Mouse (Mus musculus) inflammation-experienced regulatory T-cells, adult 16 weeks (primary cell): ENCODE measurements around the gene Akt2. TPM values are rescaled to one million over a fixed set of nuclear protein-coding genes. Genes with fewer than 3 reads are reported as not detected.

Source experiments
- polyA plus RNA-seq: library from polyadenylated mRNA; unstranded; fragments of 100-300 nt; shearing (Covaris generic); gene quantifications from one replicate; pipeline ENCODE4 v1.2.1, GENCODE M21; 2017

Akt2 gene
- 111 TPM for polyA plus RNA-seq

DNA sequence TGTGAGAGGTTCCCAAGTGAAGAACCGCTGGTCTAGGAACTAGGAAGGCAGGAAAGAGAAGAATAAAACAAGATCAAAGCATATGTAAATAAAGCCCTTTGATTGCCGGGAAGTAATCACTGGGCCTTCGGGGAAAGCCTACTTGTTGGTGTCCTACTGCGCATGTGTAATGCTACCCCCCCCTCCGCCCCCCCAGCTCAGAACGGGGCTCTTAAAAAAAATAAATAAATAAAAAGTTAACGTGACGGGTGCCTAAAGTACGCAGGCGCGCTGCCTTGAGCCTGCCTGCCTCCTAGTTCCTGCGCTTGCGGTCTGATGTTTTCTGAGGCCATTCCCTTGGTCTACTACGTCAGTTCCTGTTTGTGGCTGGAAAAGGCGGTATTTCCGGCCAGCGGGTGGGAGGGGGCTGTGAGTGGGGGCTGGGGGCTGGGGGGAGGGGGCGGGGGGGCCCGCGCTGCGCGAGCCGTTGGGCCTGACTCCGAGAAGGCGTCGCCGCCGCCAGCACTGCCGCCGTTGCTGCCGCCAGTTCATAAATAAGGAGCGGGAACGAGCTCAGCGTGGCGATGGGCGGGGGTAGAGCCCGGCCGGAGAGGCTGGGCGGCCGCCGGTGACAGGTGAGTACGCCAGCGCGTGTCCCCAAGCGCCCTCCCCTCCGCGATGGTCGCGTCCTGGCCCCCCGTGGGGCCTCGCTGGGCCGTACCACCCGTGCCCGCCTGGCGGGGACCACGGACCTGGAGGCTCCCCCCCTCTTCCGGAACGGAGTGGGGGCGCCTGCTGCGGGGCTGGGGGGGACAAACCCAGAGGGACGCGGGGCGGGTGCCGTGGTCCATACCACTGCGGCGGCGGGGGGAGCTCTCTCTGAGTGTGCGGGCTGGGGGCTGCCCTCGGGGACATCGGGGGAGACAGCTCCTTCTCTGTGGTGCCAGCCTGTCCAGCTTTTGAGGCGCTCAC, at the start of gene Akt2:
Akt2 (plus strand) TSS at position 287 of the 951 bp plus-strand sequence.

DNA sequence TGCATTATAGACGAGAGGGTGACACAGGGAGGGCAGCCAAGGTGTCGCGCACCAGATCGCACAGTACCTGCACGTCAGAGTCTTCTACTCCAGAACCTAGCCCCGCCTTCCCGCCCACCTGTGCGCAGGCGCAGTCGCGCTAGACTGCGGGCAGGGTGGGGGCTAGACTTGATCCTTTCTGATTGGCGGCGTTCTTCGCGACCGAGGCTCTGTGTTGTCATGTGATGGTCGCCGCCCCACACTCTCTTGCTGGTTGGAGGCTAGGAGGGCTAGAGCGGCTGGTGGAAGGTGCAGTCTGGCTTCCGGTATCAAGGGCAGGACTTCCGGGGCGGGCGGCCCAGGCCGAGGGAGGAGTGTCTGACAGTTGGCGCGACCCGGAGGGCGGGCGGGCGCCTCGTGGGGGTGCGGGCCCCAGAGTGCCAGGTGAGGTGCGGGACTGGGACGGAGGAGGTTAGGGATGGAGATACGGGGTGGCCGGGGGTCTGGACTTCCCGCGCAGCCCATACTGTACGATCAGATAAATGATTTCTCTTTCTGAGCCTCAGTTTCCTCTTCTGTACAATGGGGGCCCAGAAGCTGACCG, 38.3 kb upstream of the Akt2 start, which contains the start of the genes Pld3 and 2310022A10Rik:
Pld3 (minus strand) TSS at position 288 of the 583 bp plus-strand sequence.
2310022A10Rik (plus strand) TSS at position 303 of the 583 bp plus-strand sequence.

DNA sequence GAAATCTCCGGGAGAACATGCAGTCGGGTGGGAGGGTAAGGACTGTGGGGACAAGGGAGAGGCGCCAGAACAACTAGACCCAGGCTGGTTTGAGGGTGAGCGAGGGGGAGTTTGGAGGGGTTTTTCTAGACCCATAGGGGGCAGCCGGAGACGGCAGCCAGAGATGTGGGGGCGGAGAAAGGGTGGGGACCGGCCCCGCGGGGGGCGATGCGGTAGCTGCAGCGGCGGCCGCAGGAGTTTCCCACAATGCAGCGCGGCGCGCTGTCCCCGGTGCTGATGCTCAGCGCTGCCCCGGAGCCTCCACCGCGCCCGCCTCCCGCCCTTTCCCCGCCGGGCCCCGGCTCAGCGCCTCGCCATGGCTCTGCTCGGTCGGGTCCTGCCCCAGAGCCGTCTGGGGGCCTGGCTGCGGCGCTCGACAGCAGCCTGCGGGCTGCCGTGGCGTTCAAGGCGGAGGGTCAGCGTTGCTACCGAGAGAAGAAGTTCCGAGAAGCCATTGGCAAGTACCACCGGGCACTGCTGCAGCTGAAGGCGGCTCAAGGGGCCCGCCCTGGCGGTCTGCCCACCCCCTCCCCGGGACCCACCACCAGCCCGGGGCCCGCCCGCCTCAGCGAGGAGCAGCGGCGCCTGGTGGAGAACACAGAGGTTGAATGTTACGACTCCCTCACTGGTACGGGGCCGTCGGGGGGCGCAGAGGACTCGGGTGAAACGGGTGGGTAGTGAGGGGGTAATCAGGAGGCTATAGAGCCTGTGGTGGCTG, 62.5 kb downstream of the Akt2 start, which contains the start of gene Ttc9b:
Ttc9b (plus strand) TSS at position 235 of the 757 bp plus-strand sequence.

DNA sequence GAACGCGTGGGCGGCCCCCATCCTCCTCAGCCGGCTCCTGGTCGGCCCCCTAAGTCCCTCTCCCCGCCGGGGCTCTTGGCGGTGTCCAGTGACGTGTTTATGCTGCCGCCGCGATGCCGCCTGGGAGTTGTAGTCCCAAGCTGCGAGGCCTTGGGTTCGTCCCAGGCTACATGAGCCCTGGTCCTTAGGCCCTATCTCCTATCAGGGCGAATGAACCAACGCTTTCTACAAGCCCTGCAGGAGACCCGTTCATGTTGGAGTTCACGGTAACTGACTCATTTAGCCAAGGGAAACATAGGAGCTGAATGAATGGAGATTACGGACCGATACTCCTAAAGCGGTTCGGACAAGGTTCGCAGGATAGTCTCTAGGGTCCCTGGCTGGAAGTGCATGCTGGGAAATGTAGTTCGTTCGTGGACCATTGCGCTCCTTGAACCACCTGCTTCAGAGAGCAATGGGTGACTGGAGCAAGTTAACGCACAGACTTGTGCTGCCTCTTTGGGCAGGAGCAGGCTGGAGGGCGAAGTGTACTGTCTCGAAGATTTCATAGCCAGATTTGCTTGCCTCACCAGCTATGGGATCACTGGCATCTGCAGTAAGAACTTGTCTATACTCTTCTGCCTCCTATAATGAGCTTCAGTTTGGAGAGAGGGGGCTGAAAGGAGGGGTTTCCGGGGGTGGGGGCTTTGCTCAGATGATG, 83.3 kb downstream of the Akt2 start, which contains the start of gene Map3k10:
Map3k10 (minus strand) TSS at position 77 of the 700 bp plus-strand sequence.

DNA sequence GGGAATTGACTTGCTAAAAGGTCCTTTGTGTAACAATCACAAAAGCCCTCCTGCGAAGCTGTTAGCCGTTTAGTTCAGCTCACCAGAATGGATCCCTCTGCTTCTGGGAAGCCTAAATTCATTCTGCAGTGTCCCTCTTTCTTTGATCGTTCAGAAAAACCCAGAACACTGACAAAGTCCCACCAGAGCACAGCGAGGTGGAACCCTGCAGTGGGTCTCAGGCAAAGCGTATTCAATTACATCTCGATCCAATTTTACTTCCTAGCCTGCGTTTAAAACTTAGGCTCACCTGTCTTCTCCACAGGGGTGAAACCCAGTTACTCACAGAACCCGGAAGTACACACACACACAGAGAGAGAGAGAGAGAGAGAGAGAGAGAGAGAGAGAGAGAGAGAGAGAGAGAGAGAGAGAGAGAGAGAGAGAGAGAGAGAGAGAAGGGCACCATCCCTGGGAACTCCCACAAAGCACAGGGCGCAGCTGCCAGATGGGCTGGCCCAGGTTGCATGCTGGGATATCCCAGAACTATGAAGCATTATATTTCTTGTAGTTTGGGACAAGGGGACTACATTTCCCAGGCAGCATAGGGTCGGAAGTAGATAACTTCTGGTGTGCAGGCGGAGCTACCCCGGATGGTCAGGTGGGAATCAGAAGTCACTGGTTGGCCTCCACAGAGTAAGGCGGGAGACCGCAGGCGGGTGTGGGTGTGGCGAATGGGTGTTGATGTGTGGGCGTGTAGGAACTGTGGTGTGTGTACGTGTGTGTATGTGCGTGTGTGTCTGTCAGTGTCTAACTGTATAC, 97.7 kb downstream of the Akt2 start, which contains the start of gene Zfp607b:
Zfp607b (plus strand) TSS at position 526 of the 798 bp plus-strand sequence.

Other genes with a start within 250 kb of the Akt2 start
- gene Shkbp1, start 235.5 kb upstream of the Akt2 start, polyA plus RNA-seq, result 110 TPM
- gene Gm20479, start 234.1 kb upstream of the Akt2 start, polyA plus RNA-seq, result 1.00 TPM
- 0.29 TPM for gene Sptbn4, start 143.9 kb upstream of the Akt2 start, polyA plus RNA-seq
- 17.9 TPM for gene Blvrb, start 143.6 kb upstream of the Akt2 start, polyA plus RNA-seq
- 67.9 TPM for gene Sertad3, start 117.8 kb upstream of the Akt2 start, polyA plus RNA-seq
- gene Sertad1, start 104.6 kb upstream of the Akt2 start, polyA plus RNA-seq, result 84.0 TPM
- gene Prx, start 92.2 kb upstream of the Akt2 start, polyA plus RNA-seq, result 1.2 TPM
- gene Hipk4, start 68.3 kb upstream of the Akt2 start, polyA plus RNA-seq, result not detected
- 265 TPM for gene Pld3, start 38.3 kb upstream of the Akt2 start, polyA plus RNA-seq
- gene 2310022A10Rik, start 38.3 kb upstream of the Akt2 start, polyA plus RNA-seq, result 22.7 TPM
- not detected for gene Ttc9b, start 62.4 kb downstream of the Akt2 start, polyA plus RNA-seq
- gene Map3k10, start 83.0 kb downstream of the Akt2 start, polyA plus RNA-seq, result 1.1 TPM
- 3.5 TPM for gene Zfp607b, start 97.8 kb downstream of the Akt2 start, polyA plus RNA-seq
- 22.0 TPM for gene Zfp60, start 139.8 kb downstream of the Akt2 start, polyA plus RNA-seq
- 4.0 TPM for gene Zfp626, start 215.6 kb downstream of the Akt2 start, polyA plus RNA-seq
- gene Zfp59, start 247.1 kb downstream of the Akt2 start, polyA plus RNA-seq, result 11.5 TPM